Mouse (Mus musculus): ENCODE measurements around the gene P3h4.

- TF ChIP-seq GATA1 (IDR thresholded peaks at IDR 0.05; ENCODE audit: low read length) (no peak), TAL1 (IDR thresholded peaks at IDR 0.05; ENCODE audit: low read length) (no peak)
These were observed 19.4 kb downstream of the P3h4 start for GRCm38 (mm10) chr11:100395200-100395599.
